Mouse (Mus musculus) activated CD4-positive, CD25-positive, alpha-beta regulatory T cell (primary cell): ENCODE measurements around the gene Ccdc39. TPM values are rescaled to one million over a fixed set of nuclear protein-coding genes. Genes with fewer than 3 reads are reported as not detected.

Experiments
- polyA plus RNA-seq, 2 experiments: library from polyadenylated mRNA; unstranded; fragments of 100-300 nt; shearing (Covaris generic); gene quantifications; one replicate each; pipeline ENCODE4 v1.2.1; 2017

Ccdc39 gene
- polyA plus RNA-seq = under 1 TPM; 0.15 to 0.23 TPM

DNA sequence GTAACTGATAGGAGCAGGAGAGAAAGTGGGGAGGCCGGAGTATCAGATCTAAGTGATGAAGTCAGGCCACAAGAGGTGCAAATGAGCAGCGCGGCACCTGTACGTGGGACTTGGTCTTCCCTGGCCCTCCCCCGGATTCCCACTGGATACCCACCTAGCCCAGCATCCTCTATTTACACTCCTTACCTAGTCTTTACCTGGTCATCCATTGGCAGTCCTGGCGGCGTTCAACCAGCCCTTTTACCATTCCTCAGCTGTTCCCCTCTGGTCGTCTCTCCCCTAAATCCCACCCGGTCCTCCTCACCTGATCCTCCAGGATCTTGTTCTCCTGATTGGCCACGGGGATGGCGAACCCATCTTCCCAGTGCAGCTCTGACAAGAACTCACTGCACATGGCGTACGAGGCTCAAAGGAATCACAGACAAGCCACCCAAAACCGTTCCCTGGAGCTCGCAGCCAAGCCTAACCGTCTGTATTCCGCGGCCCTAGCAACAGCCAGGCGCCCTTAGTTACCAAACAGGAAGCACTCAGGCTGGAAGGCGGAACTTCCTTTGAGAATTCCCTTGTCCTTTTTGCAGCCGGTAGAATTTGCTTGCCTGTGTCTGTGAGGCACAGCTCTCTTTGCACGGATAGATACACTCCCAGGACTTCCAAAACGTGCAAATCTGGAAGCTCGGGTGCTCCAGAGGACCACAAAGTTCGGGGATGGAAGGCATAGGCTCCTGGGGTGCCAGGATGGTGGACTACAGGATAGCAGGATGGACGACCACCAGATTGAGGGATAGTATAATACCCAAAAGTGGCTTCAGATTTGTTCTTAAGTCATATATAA lies at the start of gene Ccdc39:
Gene Ccdc39, minus strand, starts transcription at position 510 of the 832 bp plus-strand sequence.

DNA sequence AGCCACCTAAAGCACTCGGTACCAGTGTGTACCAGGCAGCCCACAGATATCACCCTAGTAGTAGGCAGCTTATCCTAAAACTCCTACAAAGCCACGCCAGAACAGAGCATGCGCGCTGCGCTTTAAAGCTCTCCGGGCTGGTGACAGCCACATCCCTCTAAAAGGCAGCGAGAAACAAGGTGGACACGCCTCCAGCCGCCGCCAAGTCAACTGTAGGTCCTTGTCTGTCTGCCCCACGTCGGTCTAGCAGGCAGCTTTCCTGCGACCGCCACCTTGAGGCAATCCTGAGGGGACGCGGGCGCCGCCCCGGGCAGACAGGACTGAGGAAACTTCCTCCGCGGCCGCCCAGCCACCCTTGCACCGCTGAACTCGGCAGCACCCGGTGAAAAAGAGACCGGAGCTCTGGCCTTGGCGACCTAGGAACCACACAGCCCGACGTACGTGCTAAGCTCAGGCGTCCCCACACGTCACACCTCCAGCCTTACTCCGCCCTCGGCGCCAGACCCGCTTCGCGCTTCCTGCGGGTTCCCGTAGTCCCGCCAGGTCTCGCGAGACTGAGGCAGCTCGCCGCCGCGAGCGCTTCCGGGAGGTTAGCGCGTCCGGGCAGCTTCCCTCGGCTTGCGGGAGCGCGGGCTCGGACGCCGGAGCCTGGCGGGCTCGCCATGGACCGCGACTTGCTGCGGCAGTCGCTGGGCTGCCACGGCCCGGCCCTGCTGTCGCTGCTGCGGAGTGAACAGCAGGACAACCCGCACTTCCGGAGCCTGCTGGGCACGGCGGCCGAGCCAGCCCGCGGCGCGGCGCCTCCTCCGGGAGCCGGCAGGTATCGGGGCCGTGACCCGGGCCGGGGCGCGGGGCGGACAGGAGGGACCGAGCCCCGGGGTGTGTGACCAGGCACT lies 44.2 kb downstream of the Ccdc39 start, which contains the start of gene Ttc14:
Gene Ttc14, plus strand, starts transcription at position 216 of the 896 bp plus-strand sequence.

Other genes with a start within 250 kb of the Ccdc39 start
- 100 to 1,000 TPM; 153 to 175 TPM for gene Ttc14, start 44.5 kb downstream of the Ccdc39 start, polyA plus RNA-seq
- gene Fxr1, start 175.6 kb upstream of the Ccdc39 start, polyA plus RNA-seq = 10 to 100 TPM; 42.0 to 44.6 TPM
- 100 to 1,000 TPM; 123 to 154 TPM for gene Dnajc19, start 237.0 kb upstream of the Ccdc39 start, polyA plus RNA-seq